Mouse (Mus musculus) stomach, embryonic 16.5 days (tissue): Measurements from ENCODE around the gene Myl7. TPM values are rescaled to one million over a fixed set of nuclear protein-coding genes. Genes with fewer than 3 reads are reported as not detected.
"Not testable (repeated sequence)": the region's sequence is repeated elsewhere in the genome, so short reads cannot be mapped to it uniquely, and the experiment has no call there.

Experiments
- ATAC-seq: fragments of 200-750 bp; cut with Nextera tagmentation; 2 replicates; pipeline ENCODE4 v1.8.0; 2017; ENCODE audit warnings: moderate number of reproducible peaks, moderate TSS enrichment; ENCODE audit not compliant: insufficient read depth, low FRiP score
- H3K27ac ChIP-seq: fragments of 300-500 bp; sonication (generic); 2 replicates; pipeline ENCODE4 v1.5.1; 2014; ENCODE audit warnings: low read length
- H3K27me3 ChIP-seq: fragments of 300-500 bp; sonication (generic); 2 replicates; pipeline ENCODE4 v1.6.1; 2014; ENCODE audit warnings: low read length, control low read depth, mixed read lengths; ENCODE audit not compliant: control insufficient read depth, insufficient read depth
- H3K36me3 ChIP-seq: fragments of 300-500 bp; sonication (generic); 2 replicates; pipeline ENCODE4 v1.6.1; 2014; ENCODE audit warnings: low read length; ENCODE audit not compliant: control insufficient read depth, insufficient read depth
- H3K4me1 ChIP-seq: fragments of 300-500 bp; sonication (generic); 2 replicates; pipeline ENCODE4 v1.6.1; 2014; ENCODE audit warnings: low read length, control low read depth, mixed read lengths; ENCODE audit not compliant: control insufficient read depth, insufficient read depth
- H3K4me2 ChIP-seq: fragments of 300-500 bp; sonication (generic); 2 replicates; pipeline ENCODE4 v1.6.1; 2014; ENCODE audit warnings: low read depth, low read length, mixed read lengths
- H3K4me3 ChIP-seq: fragments of 300-500 bp; sonication (generic); replicated peaks from 2 replicates; pipeline ENCODE4 v1.5.1; 2014; ENCODE audit warnings: mild to moderate bottlenecking, low read length
- H3K9ac ChIP-seq: fragments of 300-500 bp; sonication (generic); 2 replicates; pipeline ENCODE4 v1.6.1; 2014; ENCODE audit warnings: low read length
- H3K9me3 ChIP-seq: fragments of 300-500 bp; sonication (generic); replicated peaks from 2 replicates; pipeline ENCODE4 v1.6.1; 2016; ENCODE audit warnings: low read length, control low read depth; ENCODE audit not compliant: control insufficient read depth
- WGBS: fragments of 180-500 bp; shearing (Covaris S2); extraction: QIAGEN DNeasy Blood & Tissue Kit; methylation state at CpG from one replicate; pipeline ENCODE4 v1.1.7; 2014; 5-methylcytosine and 5-hydroxymethylcytosine counted together
- polyA plus RNA-seq: library from polyadenylated mRNA; unstranded; fragments of >200 nt; fragmentation: Nextera tagmentation; extraction: Ambion mirVana; gene quantifications from 2 replicates; pipeline ENCODE4 v1.2.1, GENCODE M21; 2015

Myl7 gene
- polyA plus RNA-seq, result 32.4 and 43.0 TPM in 2 replicates

DNA sequence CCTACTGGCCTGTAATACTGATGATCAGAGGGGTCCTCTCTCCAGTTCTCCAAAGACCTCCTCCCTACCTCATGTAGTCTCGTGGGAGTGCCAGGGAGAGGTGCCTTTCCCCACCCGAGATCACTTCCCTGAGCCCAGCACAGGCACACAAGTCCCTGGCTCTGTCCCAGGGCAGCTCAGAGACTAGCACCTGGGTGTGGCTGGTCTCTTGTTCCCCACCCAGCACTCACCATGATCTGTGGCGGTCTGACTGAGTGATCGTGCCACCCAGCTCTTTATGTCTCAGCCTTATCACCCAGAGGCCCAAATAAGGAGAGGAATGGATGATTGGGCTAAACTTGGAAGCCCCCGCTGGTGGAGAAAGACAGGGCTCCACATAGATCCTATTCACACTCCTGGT is at the start of gene Myl7:
TSS of gene Myl7 (minus strand) at position 252 of the 400 bp plus-strand sequence.
- no peaks in the 10 kb centered on the region for H3K36me3 ChIP-seq
- peak within 1 kb of the TSS; percentile 50; the same call in 1 of the 2 replicates for H3K27ac ChIP-seq
- H3K9ac ChIP-seq, result peak within 1 kb of the TSS; percentile 45
- 0 out of 2 replicates have a peak, but pooled peaks have one; percentile 24 for ATAC-seq
- no peaks in the 10 kb centered on the region for H3K9me3 ChIP-seq
- no peaks in the 10 kb centered on the region for H3K27me3 ChIP-seq
- peak within 1 kb of the TSS; percentile 35; the same call in 1 of the 2 replicates for H3K4me2 ChIP-seq
- peak within 1 kb of the TSS; percentile 12; the same call in 1 of the 2 replicates for H3K4me3 ChIP-seq
- peaks cover 29% of the 10 kb centered on the region for H3K4me1 ChIP-seq
- WGBS, result 53% methylated on average over 5 of the region's 5 CpGs

DNA sequence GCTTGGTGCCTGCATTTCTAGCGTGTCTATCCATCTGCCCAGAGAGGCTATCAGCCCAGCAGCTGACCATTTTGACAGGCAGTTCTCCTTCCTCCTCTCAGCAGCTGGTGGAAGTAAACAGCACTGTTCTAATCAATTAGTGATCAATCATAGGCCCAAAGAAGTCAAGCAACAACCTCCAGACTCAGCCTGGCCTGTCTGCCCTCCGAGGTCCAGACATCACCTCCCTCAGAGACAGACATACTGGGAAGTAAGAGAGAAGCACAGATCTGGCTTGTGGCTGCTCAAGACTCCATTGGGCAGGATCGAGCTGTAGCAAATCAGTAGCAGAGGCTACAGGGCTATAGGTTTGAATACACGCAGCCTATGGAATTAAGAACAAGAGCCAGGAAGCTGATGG is 49.2 kb upstream of the Myl7 start:
- Histone ChIP-seq H3K9ac (no peak overlapping the region), H3K4me1 (peaks cover 15% of the 10 kb centered on the region), H3K36me3 (no peaks in the 10 kb centered on the region), H3K4me3 (no peak overlapping the region), H3K27ac (no peak overlapping the region), H3K4me2 (no peak overlapping the region), H3K9me3 (no peaks in the 10 kb centered on the region), H3K27me3 (no peaks in the 10 kb centered on the region)
- 28% methylated on average over 4 of the region's 4 CpGs for WGBS
- no peak for ATAC-seq

DNA sequence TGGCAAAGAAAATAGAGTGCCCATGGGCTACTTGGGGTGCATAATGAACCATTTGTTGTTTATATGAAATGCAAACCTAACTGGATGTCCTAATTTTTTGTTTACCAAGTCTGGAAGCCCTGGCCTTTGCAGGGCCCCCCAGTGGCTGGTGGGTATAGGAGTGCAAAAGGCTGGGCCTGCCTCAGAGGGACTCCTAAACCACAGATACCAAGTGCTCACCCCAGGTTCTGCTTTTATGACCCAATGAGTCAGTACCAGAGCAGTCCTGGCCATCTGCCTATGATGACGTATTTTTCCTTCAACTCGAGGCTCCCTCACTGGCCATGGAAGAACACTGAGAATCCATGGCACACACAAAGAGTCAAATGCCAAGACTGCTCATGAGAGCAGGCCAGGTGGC is 46.5 kb upstream of the Myl7 start:
- H3K27ac ChIP-seq, result no peak overlapping the region
- WGBS, result 64% methylated on average over 2 of the region's 2 CpGs

DNA sequence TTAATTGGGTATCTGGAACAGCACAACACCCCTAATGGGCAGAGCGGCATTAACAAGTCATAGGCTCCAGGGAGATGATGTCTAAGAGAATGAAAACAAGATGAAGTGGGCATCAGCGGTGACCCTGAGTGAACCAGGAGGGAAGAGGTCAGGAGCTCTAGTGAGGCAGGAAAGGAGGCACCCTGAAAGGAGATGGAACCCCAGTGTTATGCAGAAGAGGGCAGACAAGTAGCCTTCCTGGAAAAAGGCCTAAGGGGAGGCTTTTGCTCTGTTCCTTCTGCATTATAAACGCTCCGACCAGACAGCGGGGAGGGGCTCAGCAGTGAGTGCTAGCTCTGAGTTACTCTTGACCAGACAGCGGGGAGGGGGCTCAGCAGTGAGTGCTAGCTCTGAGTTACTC is 44.4 kb upstream of the Myl7 start:
- H3K4me2 ChIP-seq, result no peak overlapping the region
- ATAC-seq, result no peak
- no peaks in the 10 kb centered on the region for H3K36me3 ChIP-seq
- H3K4me1 ChIP-seq, result peaks cover 5% of the 10 kb centered on the region; the same call in 1 of the 2 replicates
- H3K4me3 ChIP-seq, result no peak overlapping the region
- WGBS, result 71% methylated on average over 6 of the region's 6 CpGs
- H3K27ac ChIP-seq, result no peak overlapping the region
- no peaks in the 10 kb centered on the region for H3K27me3 ChIP-seq
- no peaks in the 10 kb centered on the region for H3K9me3 ChIP-seq
- no peak overlapping the region for H3K9ac ChIP-seq

More for the DNA sequence above, 46.5 kb upstream of the Myl7 start:
- no peak overlapping the region for H3K4me2 ChIP-seq
- no peak overlapping the region for H3K9ac ChIP-seq
- H3K4me3 ChIP-seq, result no peak overlapping the region
- no peaks in the 10 kb centered on the region for H3K36me3 ChIP-seq
- ATAC-seq, result no peak
- peaks cover 15% of the 10 kb centered on the region for H3K4me1 ChIP-seq
- no peaks in the 10 kb centered on the region for H3K9me3 ChIP-seq
- no peaks in the 10 kb centered on the region for H3K27me3 ChIP-seq

- not testable (repeated sequence) for ATAC-seq, H3K36me3 ChIP-seq, H3K9ac ChIP-seq, H3K4me2 ChIP-seq, H3K27ac ChIP-seq, H3K4me1 ChIP-seq, H3K9me3 ChIP-seq, H3K4me3 ChIP-seq, H3K27me3 ChIP-seq
- WGBS, result 94% methylated on average over 11 of the region's 11 CpGs
These were observed 35.9 kb upstream of the Myl7 start for GRCm38 (mm10) chr11:5934531-5934930.

- H3K27ac ChIP-seq, H3K4me2 ChIP-seq, H3K27me3 ChIP-seq, ATAC-seq, H3K36me3 ChIP-seq, H3K4me3 ChIP-seq, H3K9me3 ChIP-seq, H3K4me1 ChIP-seq, H3K9ac ChIP-seq: not testable (repeated sequence)
- 89% methylated on average over 6 of the region's 6 CpGs for WGBS
These were observed 33.4 kb upstream of the Myl7 start for GRCm38 (mm10) chr11:5931947-5932346.

GRCm38 (mm10) chr11:5930578-5930977 is 32.0 kb upstream of the Myl7 start:
- H3K4me3 ChIP-seq, result no peak overlapping the region
- H3K4me1 ChIP-seq, result no peaks in the 10 kb centered on the region
- no peaks in the 10 kb centered on the region for H3K36me3 ChIP-seq
- H3K27ac ChIP-seq, result no peak overlapping the region
- 72% methylated on average over 1 of the region's 1 CpGs for WGBS
- H3K9ac ChIP-seq, result no peak overlapping the region
- no peaks in the 10 kb centered on the region for H3K9me3 ChIP-seq
- no peak for ATAC-seq
- no peaks in the 10 kb centered on the region; the same call in 1 of the 2 replicates for H3K27me3 ChIP-seq
- no peak overlapping the region for H3K4me2 ChIP-seq

DNA sequence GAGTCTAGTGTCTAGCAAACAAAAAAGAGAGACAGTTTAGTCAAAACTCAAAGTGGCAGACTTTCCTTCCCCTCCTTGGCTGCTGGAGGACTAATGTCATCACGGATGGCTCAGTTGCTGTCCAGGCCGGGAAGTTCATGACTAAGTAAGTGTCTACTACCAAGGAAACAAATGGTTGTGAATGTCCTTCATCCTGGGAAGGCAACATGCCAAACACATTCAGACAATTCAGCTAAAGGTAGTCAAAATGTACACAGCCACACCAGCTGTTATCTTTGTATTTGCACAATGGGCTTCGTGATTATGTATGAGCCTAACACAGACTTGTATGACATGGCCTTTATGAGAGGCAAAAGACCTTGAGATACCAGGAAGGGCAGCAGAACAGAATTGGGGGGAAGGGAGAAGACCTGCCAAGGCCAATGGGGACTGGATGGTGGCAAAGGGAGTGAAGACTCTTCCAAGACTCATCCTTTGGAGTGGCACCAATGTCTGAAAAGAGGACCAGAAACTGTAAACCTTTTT is 28.2 kb upstream of the Myl7 start:
- no peak for ATAC-seq
- no peaks in the 10 kb centered on the region for H3K4me1 ChIP-seq
- WGBS, result 69% methylated on average over 3 of the region's 3 CpGs

DNA sequence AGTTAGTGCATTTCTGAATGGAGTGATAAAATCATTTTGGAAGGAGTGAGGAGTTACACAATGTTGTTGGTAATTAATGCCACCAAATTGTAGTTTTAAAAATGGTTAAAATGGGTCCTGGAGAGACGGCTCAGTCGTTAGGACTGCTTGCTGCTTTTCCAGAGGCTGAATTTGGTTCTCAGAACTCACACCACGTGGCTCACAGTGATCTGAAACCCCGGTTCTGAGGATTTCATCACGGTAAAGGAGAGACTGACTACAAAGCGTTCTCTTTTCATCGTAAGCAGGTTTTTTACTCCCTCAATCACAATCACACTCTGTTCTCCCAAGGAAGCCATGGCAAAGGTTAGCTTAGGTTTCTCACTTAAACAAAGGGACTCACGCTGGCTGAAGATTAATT is 26.1 kb upstream of the Myl7 start:
- H3K27ac ChIP-seq, result no peak overlapping the region
- H3K36me3 ChIP-seq, result no peaks in the 10 kb centered on the region
- H3K9ac ChIP-seq, result no peak overlapping the region
- no peak overlapping the region for H3K4me2 ChIP-seq
- no peaks in the 10 kb centered on the region for H3K27me3 ChIP-seq
- WGBS, result 61% methylated on average over 8 of the region's 8 CpGs
- H3K9me3 ChIP-seq, result no peaks in the 10 kb centered on the region
- H3K4me1 ChIP-seq, result no peaks in the 10 kb centered on the region
- ATAC-seq, result no peak
- H3K4me3 ChIP-seq, result no peak overlapping the region

More for the DNA sequence above, 28.2 kb upstream of the Myl7 start:
- Histone ChIP-seq H3K27me3 (no peaks in the 10 kb centered on the region; the same call in 1 of the 2 replicates), H3K36me3 (no peaks in the 10 kb centered on the region), H3K9me3 (no peaks in the 10 kb centered on the region), H3K4me3 (no peak overlapping the region), H3K4me2 (no peak overlapping the region), H3K9ac (no peak overlapping the region), H3K27ac (no peak overlapping the region)
